Mouse (Mus musculus) left cerebral cortex, adult 2 months (tissue): ENCODE data around the gene Anapc16. TPM values are rescaled to one million over a fixed set of nuclear protein-coding genes. Genes with fewer than 3 reads are reported as not detected.
"Not testable (repeated sequence)": the region's sequence is repeated elsewhere in the genome, so short reads cannot be mapped to it uniquely, and the experiment has no call there.

ENCODE experiments used
- DNase-seq, 2 experiments: peaks; one replicate each; pipeline ENCODE4 v3.0.0; 2021 to 2022; ENCODE audit warnings: low spot score in 2 of 2, mixed read lengths in 1 of 2; ENCODE audit errors: extremely low spot score in 1 of 2
- H3K27ac ChIP-seq: fragments of 200-600 bp; 2 replicates; pipeline ENCODE4 v1.8.1; 2022
- H3K4me3 ChIP-seq: fragments of 200-600 bp; 2 replicates; pipeline ENCODE4 v1.8.1; 2022
- CTCF ChIP-seq: fragments of 200-600 bp; IDR thresholded peaks from 2 replicates; pipeline ENCODE4 v1.8.1; 2022; ENCODE audit warnings: antibody characterized with exemption, mild to moderate bottlenecking, moderate library complexity
- intact Hi-C: fragments of 180-260 bp; cut with DNase I; formaldehyde crosslinking; loops from one replicate; pipeline ENCODE4 v1.15.1; 2025
- total RNA-seq, 2 experiments: library from RNA; stranded (reverse); gene quantifications; 2 replicates each; pipeline ENCODE4 v1.2.3; 2021

Gene Anapc16
- total RNA-seq, 2 experiments from 2014 or later = 61.5 to 68.6 TPM

GRCm38 (mm10) chr10:60028181-60028580, 25.2 kb upstream of the Anapc16 start:
- no peak overlapping the region for H3K4me3 ChIP-seq
- intact Hi-C loops = no loop called here
- DNase-seq = no peak
- no peak for TF ChIP-seq CTCF
- H3K27ac ChIP-seq = 0 out of 2 replicates have a peak overlapping the region, but pooled peaks have one; percentile 20

GRCm38 (mm10) chr10:60027619-60028084, 24.7 kb upstream of the Anapc16 start:
- Histone ChIP-seq H3K4me3 (no peak overlapping the region), H3K27ac (no peak overlapping the region; the same call in 1 of the 2 replicates)
- no peak for DNase-seq
- TF ChIP-seq CTCF = no peak
- intact Hi-C loops = no loop called here

GRCm38 (mm10) chr10:60026759-60027395, 23.9 kb upstream of the Anapc16 start:
- intact Hi-C loops = no loop called here
- TF ChIP-seq CTCF = no peak
- Histone ChIP-seq H3K27ac (peak overlapping the region; percentile 30; the same call in 1 of the 2 replicates), H3K4me3 (no peak overlapping the region)
- DNase-seq = no peak

DNA sequence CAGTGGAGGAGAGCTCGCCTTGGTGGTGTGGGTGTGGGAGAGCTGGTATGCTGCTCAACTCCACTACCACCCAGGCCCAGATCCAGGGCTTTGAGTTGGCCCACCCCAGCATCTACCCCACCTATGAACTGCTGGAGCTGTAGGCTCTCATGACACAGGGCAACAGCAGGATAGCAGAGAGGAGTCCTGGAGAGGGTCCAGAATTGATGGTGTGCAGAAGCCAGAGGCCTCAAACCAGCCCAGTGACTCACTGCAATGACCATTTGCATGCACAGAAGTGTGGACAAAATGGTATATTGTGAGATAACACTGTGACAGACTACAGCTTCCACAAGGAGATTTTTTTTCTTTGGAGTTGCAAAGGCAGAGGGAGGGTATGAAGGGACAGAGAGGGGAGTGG, 20.8 kb upstream of the Anapc16 start:
- TF ChIP-seq CTCF = no peak
- no peak for DNase-seq
- no peak overlapping the region for H3K27ac ChIP-seq
- intact Hi-C loops = no loop called here
- no peak overlapping the region for H3K4me3 ChIP-seq

DNA sequence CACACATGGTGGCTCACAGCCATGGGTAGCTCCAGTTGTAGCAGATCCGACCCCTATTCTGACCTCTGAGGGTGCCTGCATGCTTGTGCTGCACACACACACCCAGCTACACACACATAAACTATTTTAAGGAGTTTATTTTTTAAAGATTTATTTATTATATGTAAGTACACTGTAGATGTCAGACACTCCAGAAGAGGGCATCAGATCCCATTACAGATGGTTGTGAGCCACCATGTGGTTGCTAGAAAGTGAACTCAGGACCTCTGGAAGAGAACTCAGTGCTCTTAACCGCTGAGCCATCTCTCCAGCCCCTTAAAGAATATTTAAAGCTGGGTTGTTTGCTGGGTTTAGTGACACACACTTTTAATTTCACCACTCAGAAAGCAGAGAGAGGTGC, 16.4 kb upstream of the Anapc16 start:
- intact Hi-C loops = no loop called here
- peak; percentile 23 for TF ChIP-seq CTCF
- Histone ChIP-seq H3K27ac (no peak overlapping the region), H3K4me3 (no peak overlapping the region)
- DNase-seq = no peak

- DNase-seq = no peak
- Histone ChIP-seq H3K4me3 (no peak overlapping the region), H3K27ac (no peak overlapping the region)
- intact Hi-C loops = no loop called here
- no peak for TF ChIP-seq CTCF
Observed at GRCm38 (mm10) chr10:60016223-60016622, 13.3 kb upstream of the Anapc16 start.

DNA sequence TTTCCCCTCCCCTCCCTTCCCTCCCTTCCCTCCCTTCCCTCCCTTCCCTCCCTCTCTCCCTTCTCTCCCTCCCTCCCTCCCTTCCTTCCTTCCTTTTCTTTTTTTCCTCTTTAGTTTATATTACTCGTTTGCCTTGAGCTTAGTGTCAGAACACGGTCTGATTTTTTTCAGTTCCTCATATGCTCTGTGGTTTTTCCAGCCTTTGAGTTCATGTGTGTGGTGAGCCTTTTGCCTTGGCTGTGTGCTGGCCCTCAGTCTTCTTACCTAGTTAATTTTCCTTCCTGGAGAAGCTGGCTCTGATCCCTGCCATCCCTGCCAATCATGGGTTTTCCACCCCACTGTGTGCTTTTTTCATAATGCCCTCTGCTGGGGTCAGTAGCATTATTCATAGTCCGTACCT, 6.2 kb upstream of the Anapc16 start:
- Histone ChIP-seq H3K27ac (no peak overlapping the region), H3K4me3 (no peak overlapping the region)
- TF ChIP-seq CTCF = no peak
- no peak for DNase-seq
- intact Hi-C loops = no loop called here

DNA sequence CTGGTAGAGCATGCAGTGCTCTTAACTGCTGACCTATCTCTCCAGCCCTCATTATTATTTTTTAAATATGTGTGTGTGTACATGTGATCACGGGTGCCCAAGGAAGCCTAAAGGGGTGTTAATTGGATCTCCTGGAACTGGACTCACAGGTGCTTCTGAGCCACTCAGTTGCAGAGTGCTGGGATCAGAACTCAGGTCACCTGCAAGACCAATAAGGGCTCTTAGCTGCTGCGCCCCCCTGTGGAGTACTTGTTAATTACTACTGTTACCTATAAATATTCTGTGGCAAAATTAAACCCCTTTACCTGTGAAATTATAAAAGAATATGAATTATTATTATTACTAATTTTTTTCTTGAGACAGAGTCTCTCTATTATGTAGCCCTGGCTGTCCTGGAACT, 2.3 kb upstream of the Anapc16 start:
- no peak overlapping the region for H3K4me3 ChIP-seq
- peak; percentile 52 for TF ChIP-seq CTCF
- no peak overlapping the region for H3K27ac ChIP-seq
- intact Hi-C loops = no loop called here
- DNase-seq = no peak

DNA sequence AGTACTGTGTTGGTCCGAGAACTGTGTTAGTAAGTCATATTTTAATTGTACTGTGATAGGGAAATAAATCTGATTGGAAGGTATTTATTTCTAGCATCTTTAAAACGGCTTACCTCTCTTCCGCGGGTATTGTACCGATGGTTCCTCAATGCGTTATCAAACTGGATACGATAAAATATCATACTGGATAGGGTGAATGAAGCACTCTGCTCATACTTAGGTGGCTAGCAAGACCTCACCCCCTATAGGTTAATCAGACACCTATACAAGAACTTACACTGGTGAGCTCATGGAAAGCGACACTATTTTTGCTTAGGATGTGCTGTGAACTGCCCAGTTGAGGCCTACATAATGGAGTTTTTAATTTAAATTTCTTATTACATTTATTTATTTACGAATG, 912 bp upstream of the Anapc16 start:
- no peak for DNase-seq
- peak overlapping the region; percentile 99 for H3K27ac ChIP-seq
- intact Hi-C loops = loop anchor here (2.0 kb wide), 3 partner anchors 103 to 241 kb away; partner anchors contain the start of gene Spock2
- peak overlapping the region; percentile 81 for H3K4me3 ChIP-seq
- no peak for TF ChIP-seq CTCF

DNA sequence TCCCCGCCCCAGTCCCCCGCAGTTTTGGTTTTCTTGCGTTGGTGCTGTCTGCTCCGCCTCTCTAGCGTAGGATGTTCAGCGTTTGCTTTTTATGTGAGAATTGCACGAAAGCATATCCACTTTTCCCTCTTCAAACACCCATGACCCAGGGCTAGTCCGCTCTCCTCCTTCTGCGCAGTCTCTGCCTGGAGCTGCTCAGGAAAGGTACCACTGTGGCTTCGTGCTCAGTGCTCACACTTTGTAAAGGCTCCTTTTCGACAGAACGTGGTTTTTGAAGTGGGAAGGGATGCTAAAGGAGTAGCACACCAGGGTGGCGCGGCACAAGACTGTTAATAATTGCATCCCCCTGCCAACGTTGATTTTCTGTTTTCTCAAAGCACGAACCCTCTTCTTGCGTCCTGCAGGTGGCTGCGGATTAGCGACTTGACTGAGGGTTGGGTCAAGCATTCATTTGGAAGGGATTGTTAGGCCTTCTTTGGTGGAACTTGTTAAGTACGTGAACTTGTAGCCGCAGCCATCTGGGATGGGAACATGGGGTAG, 348 bp upstream of the Anapc16 start:
- peak; percentile 3; the same call in 1 of the 2 replicates for TF ChIP-seq CTCF
- no peak for DNase-seq
- peak overlapping the region; percentile 81 for H3K4me3 ChIP-seq
- peak overlapping the region; percentile 99 for H3K27ac ChIP-seq
- intact Hi-C loops = loop anchor here (2.0 kb wide), 3 partner anchors 104 to 242 kb away; partner anchors contain the start of gene Spock2

GRCm38 (mm10) chr10:60002203-60002602, 732 bp downstream of the Anapc16 start:
- intact Hi-C loops = loop anchor here (1.0 to 2.0 kb wide), 4 partner anchors 51 to 243 kb away; partner anchors contain the start of genes Ddit4 and Spock2
- H3K27ac ChIP-seq = peak overlapping the region; percentile 99
- no peak for TF ChIP-seq CTCF
- no peak for DNase-seq
- peak overlapping the region; percentile 81 for H3K4me3 ChIP-seq

DNA sequence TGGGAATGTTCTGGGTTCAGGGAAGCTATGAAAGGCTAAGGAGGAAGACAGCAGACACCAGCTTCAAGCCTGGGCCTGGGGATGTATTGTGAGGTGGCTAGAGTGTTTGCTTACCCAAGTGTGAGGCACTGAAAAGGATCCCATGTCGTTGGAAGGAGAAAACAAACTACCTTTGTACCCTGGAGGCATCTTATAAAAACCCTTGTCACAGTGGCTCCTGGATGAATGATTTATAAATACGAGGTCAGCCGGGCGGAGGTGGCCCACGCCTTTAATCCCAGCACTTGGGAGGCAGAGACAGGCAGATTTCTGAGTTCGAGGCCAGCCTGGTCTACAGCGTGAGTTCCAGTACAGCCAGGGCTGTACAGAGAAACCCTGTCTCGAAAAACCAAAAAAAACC, 1.3 kb downstream of the Anapc16 start:
- intact Hi-C loops = loop anchor here (1.0 to 2.0 kb wide), 4 partner anchors 50 to 243 kb away; partner anchors contain the start of genes Ddit4 and Spock2
- Histone ChIP-seq H3K4me3 (peak overlapping the region; percentile 81), H3K27ac (0 out of 2 replicates have a peak overlapping the region, but pooled peaks have one; percentile 19)
- not testable (repeated sequence) for DNase-seq

GRCm38 (mm10) chr10:59999057-59999456, 3.9 kb downstream of the Anapc16 start:
- intact Hi-C loops = no loop called here
- H3K27ac ChIP-seq = no peak overlapping the region
- H3K4me3 ChIP-seq = no peak overlapping the region
- DNase-seq = no peak
- TF ChIP-seq CTCF = no peak
